Mouse (Mus musculus) inflammation-experienced regulatory T-cells, adult 16 weeks (primary cell): ENCODE measurements around the gene Crtc2. TPM values are rescaled to one million over a fixed set of nuclear protein-coding genes. Genes with fewer than 3 reads are reported as not detected.

Source experiments
- polyA plus RNA-seq: library from polyadenylated mRNA; unstranded; fragments of 100-300 nt; shearing (Covaris generic); gene quantifications from one replicate; pipeline ENCODE4 v1.2.1, GENCODE M21; 2017

Crtc2 gene
- 114 TPM for polyA plus RNA-seq

DNA sequence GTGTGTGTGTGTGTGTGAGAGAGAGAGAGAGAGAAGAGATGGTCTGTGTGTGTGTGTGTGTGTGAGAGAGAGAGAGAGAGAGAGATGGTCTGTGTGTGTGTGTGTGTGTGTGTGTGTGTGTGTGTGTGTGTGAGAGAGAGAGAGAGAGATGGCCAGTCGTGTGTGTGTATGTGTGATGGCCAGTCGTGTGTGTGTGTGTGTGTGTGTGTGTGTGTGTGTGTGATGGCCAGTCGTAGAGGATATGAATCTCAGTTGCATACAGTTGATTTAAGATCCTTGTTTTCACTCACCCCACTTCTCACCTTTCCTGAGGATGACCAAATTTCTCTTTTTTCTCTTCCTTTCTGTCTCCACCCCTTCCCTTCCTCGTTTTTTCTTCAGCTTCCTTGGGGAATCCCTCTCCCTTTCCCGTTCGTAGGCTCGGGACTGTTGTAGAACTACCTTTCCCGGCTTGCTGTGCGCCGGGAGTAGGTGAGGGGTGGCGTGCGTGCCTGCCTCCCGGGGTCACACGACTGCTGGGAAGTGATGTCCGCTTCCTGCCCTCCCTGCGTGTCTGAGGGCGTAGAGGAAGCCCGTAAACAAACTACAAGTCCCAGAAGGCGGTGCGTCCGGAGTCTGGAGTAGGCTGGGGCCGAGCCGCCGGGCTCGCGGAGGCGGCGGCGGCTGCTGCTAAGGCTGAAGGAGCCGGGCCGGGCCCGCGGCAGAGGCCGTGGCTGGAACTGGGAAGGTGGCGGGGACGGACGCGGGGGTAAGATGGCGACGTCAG is at the start of gene Crtc2:
Gene Crtc2 (plus strand): TSS at position 511 of the 766 bp plus-strand sequence.

DNA sequence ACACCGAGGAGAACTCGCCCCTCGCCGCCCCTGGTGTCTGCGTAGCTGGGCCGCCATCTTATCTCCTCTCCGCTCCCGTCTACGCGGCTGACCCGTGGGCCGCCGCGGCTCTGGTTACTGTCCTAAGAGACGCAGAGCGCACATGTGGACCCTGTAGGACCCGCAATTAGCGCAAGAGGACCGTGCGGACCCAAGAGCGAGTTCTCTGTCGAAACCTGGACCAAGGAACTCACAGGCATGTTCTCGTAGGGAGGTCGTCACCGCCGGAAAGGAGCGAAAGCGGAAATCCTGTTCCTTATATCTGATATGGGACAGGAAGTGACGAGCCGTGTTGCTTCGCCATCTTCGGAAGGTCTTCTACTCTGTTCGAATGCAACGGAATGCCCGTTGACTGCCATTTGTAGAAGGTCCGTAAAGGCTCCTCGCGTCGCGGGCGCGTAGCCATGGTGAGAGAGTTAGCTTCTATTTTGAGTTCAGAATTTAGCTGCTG is 40.5 kb upstream of the Crtc2 start, which contains the start of the genes Rps27 and Rab13:
Gene Rps27 (minus strand): TSS at position 275 of the 490 bp plus-strand sequence.
Gene Rab13 (plus strand): TSS at position 319 of the 490 bp plus-strand sequence.

DNA sequence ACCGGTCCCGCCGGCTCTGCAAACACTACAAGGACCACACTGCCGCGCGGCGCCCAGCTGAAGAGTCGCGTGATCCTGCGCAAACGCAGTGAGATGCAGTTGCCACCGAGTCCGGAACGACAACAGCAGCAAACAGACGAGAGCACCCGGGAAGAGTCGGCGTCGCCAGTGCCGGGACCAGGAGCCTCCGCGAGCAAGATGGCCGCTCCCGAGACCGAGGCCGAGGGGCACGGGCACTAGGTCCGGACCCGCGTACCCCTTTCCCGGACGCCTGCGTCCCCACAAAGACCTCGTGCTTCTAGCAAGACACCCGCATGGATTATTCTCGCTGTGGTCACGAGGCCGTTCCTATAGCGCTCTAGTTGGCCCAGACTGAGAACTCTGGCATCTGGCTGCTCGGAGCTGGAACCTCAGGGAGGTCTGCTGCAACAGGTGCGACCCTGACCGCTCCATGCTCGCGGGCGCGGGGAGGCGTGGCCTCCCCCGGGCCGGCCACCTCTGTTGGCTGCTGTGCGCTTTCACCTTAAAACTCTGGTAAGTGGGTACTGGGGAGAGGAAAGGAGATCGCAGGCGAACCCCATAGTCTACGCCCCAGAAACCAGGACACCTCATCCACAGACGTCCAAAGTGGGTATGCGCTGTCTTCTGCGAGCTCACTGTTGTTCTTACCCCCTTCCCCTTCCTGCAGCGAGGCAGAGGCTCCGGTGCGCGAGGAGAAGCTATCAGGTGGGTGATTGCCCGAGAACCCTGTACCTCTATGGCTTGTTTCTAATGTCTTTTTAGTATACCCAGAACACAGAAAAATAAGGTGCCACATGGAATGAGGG is 22.2 kb upstream of the Crtc2 start, which contains the start of gene Jtb:
Gene Jtb (plus strand): TSS at position 91 of the 827 bp plus-strand sequence.

DNA sequence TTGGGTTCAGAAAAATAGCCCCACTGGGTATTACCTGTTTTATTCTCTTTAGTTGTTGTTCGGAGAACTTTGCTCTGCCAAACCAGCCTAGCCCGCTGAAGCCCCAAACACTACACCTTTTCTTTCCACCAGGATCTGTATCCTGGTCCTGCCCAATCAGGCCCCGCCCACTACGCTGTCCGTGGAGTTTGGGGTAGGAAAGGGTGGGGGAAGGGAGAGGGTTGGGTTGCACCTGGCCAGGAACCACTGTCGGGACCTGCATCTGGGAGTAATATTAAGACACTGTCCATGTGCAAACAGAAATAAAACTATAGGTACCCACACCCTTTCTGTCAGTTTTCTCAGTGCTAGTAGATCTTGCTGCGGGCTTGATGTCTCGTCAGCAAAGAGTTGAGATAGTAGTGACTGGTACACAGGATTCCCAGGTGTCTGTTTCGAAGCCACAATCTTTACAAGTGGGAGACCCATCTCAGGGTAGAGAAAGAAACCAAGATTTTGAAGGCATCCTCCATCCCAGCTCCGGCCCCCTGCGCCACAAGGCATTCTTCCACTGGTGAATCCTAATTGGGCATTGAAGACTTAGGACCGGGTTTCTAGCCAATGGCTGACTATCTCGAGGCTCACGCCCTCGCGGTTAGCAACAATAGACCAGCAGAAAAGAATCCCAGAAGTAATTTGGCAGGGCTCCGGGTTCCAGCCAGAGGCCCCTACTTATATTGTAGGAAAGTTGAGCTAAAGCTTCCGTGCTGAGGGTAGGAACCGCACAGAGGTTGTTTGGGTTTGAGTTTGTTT is 10.8 kb upstream of the Crtc2 start, which contains the start of gene Creb3l4:
Gene Creb3l4 (minus strand): TSS at position 529 of the 792 bp plus-strand sequence.

DNA sequence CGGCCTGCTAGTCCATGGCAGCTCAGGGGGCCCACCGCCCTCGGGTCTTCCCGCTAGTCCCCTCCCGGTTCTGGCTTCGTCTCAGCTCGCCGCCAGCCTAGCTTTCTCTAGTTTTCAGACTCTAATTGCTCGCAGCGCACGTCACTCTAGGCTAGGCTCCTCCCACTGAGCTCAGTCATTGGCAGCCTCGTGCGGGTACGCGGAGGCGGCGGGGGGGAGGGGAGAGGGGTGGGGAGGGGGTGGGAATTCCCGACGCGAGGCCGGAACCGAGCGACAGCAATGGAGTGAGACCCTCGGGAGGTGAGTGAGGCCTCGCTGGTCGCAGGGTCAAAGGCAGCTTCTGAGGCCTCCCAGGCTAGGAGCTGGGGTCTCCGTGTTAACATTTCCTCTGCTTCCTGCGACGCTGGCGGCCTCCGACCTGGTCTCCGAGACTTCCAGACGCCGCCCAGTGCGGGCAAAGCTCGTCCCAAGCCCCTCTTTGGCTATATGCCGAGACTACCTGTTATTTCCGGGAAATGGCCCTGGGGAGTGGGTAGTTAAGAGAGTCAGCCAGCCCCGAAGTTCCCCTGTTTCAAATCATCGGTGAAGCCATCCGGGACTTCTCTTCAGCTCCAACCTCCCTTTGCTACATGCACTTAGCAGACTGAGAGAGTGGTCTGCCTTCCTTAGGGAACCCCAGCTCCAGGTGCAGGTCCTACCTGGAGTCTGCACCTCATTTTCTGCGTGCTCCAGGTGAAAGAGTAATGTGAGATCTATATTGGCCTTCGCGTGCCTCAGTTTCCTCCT is 5.8 kb upstream of the Crtc2 start, which contains the start of gene Slc39a1:
Gene Slc39a1 (plus strand): TSS at position 213 of the 786 bp plus-strand sequence.

DNA sequence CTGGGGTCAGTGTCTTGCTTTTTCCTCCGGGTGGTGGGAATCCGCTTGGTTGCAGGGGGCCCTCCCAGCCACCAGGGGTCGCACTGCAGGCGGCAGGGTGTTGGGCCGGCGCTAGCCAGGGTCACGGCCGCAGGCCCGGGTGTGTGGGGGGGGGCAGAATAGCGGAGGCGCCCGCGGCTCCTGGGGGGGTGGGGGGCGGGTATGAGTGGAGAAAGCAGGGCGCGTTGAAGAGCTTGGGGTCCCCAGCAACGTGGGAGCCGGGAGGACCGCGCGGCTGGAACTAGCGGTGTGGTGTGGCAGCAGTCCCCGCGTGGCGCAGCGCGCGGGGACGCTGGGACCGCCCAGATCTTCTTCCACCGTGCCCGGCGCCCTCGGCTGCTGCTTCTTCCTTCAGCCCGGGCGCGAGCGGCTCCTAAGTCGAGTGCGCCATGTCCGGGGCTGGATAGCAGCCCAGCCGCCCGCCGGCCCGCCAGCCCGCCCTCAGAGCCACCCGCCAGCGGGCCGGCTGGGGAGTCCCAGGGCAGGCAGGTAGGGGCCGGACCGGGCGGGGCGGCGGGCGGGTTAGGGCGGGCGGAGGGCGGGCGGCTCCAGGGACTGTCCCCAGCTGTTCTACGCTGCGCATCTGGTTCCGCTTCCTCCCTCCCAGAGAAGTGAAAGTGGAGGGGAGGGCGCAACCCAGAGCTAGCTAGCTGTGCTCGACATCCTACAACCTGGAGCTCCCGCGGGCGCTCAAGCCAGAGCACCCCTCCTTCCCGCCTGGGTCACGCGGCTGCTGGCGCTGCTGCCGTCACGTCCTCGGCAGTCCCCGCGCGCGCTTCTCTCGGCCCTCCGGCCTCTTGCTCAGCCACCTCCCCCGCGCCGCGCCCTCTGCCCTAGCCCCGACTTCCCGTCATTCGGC is 11.3 kb downstream of the Crtc2 start, which contains the start of gene Dennd4b:
Gene Dennd4b (plus strand): TSS at position 152 of the 898 bp plus-strand sequence.

DNA sequence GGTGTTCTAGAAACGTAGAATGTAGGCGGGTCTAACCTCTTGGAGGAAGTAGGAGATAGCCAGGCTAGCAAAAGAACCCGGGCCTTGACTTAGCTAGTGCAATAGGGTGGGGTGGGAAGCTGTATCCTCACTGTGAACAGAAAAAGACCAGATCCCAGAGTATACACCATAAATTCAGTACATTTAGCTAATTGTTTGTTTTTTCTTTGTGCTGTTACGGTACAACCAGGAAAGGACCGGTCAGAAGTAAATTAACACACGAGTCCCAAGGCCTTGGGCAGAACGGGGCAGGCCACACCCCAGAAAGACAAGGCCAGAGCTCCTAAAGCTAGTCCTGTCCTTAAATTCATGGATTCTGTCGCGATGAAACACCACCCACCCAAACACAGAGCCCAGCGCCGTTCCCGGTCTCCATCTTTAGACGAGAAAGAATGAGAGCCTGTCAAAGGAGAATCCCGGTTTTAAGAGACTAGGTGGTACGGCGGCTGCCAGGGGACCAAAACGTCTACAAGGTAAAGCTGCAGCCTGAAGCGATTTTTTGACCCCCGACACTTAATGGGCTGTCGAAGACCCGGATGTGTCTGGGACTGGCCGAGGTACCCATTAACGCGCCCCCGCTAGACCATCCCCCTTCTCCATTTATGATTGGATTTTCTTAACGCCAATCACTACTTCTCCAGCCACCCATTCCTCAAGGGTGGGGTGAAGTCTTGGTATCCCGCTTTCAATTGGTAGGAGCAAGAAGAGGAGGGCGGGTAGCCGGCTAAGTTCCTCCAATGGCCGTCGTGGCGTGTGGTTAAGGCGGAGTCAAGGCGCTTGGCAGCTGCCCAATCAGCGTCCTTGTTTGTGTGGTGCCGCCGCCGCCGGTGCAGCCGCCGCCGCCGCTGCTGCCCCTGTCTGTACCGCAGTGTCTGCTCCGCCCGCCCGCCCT is 38.6 kb downstream of the Crtc2 start, which contains the start of gene Gatad2b:
Gene Gatad2b (plus strand): TSS at position 834 of the 931 bp plus-strand sequence.

Other genes starting within 250 kb of the Crtc2 start
- gene 4933434E20Rik, start 202.5 kb upstream of the Crtc2 start, polyA plus RNA-seq: 166 TPM
- gene Ubap2l, start 201.5 kb upstream of the Crtc2 start, polyA plus RNA-seq: 273 TPM
- gene Tpm3, start 181.5 kb upstream of the Crtc2 start, polyA plus RNA-seq: 1,000 TPM
- gene Nup210l, start 150.0 kb upstream of the Crtc2 start, polyA plus RNA-seq: 0.63 TPM
- gene Rps27, start 40.5 kb upstream of the Crtc2 start, polyA plus RNA-seq: 2,655 TPM
- not detected for gene Rab13, start 40.5 kb upstream of the Crtc2 start, polyA plus RNA-seq
- 194 TPM for gene Jtb, start 22.6 kb upstream of the Crtc2 start, polyA plus RNA-seq
- not detected for gene Creb3l4, start 10.7 kb upstream of the Crtc2 start, polyA plus RNA-seq
- 3.4 TPM for gene Slc39a1, start 6.0 kb upstream of the Crtc2 start, polyA plus RNA-seq
- gene Dennd4b, start 11.0 kb downstream of the Crtc2 start, polyA plus RNA-seq: 65.5 TPM
- 13.3 TPM for gene Gatad2b, start 39.0 kb downstream of the Crtc2 start, polyA plus RNA-seq
- gene Slc27a3, start 135.8 kb downstream of the Crtc2 start, polyA plus RNA-seq: 0.24 TPM
- gene Ints3, start 179.5 kb downstream of the Crtc2 start, polyA plus RNA-seq: 43.9 TPM
- not detected for gene Npr1, start 211.7 kb downstream of the Crtc2 start, polyA plus RNA-seq
- gene Ilf2, start 222.0 kb downstream of the Crtc2 start, polyA plus RNA-seq: 116 TPM
- 132 TPM for gene Snapin, start 236.9 kb downstream of the Crtc2 start, polyA plus RNA-seq